Mouse (Mus musculus) C2C12 (cell line): Measurements from ENCODE around the gene Gm26602.

Experiments
- CEBPB ChIP-seq: IDR thresholded peaks from one replicate; pipeline ENCODE4 v1.6.1; 2011; ENCODE audit warnings: low read depth, mild to moderate bottlenecking, control low read depth, moderate library complexity
- CTCF ChIP-seq: IDR thresholded peaks from one replicate; pipeline ENCODE4 v1.5.1; 2011; ENCODE audit not compliant: control insufficient read depth, insufficient read depth, insufficient read length

DNA sequence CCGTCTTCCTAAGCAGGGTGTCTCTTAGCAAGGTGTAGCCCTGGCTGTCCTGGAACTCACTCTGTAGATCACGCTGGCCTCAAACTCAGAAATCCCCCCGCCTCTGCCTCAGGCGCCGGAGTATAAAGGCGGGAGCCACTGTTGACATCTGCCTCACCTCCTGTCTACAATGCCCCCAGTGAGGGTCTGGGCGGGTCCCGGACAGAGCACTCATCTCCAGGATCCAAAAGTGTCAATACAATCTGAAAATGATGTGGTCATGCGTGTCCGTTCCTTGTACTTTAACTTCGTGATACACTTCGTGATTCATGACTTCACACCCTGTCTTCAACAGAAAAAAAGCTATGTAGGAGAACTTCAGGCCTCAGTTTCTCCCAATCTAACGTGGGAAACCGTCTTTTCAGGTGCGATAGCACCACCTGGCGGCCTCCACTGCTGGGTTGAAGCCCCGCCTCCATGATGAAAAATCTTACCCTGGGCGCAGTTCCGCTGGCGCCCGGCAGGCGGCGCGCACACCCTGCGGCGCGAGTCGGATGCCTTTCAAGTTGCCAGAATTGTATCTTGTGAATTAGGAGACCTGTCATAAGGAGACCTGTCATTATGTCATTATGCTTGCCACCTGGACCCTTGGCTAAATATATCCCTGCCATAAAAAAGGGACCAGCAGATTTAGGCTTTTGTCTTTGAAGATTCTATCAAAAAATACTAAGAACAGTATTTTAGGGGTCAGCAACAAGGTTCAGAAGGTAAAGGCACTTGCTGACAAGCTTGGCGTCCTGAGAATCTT, 14.5 kb downstream of the Gm26602 start:
- TF ChIP-seq CTCF (peak; percentile 98), CEBPB (no peak)
